Mouse (Mus musculus) MEL (cell line): ENCODE measurements around the gene Tnfaip8l3. TPM values are rescaled to one million over a fixed set of nuclear protein-coding genes. Genes with fewer than 3 reads are reported as not detected.

Experiments
- DNase-seq: peaks from one replicate; pipeline ENCODE4 v3.0.0; 2011; ENCODE audit warnings: low read depth, low spot score
- H3K27ac ChIP-seq: 2 replicates; pipeline ENCODE4 v1.5.1; 2012; ENCODE audit warnings: low read depth, mild to moderate bottlenecking, control low read depth, low read length, moderate library complexity; ENCODE audit not compliant: control insufficient read depth
- H3K27me3 ChIP-seq, 2 experiments: fragments of 150-350 bp in 1 of 2; sonication (generic) in 1 of 2; 2 replicates each; pipeline ENCODE4 v1.6.1; 2012; ENCODE audit warnings: low read length in 2 of 2, mild to moderate bottlenecking in 2 of 2, improper control_type of control experiment in 1 of 2, moderate library complexity in 1 of 2; ENCODE audit not compliant: insufficient read depth in 2 of 2, control insufficient read depth in 1 of 2
- H3K36me3 ChIP-seq, 2 experiments: 2 replicates each; pipeline ENCODE4 v1.6.1; 2012 to 2014; ENCODE audit warnings: low read length in 2 of 2, improper control_type of control experiment in 1 of 2, inconsistent platforms in 1 of 2, mild to moderate bottlenecking in 1 of 2; ENCODE audit not compliant: insufficient read depth in 2 of 2, control insufficient read depth in 1 of 2
- H3K4me1 ChIP-seq, 2 experiments: fragments of 150-350 bp in 1 of 2; sonication (generic) in 1 of 2; 2 replicates each; pipeline ENCODE4 v1.6.1; 2012; ENCODE audit warnings: low read length in 2 of 2, improper control_type of control experiment in 1 of 2, mild to moderate bottlenecking in 1 of 2; ENCODE audit not compliant: insufficient read depth in 2 of 2, control insufficient read depth in 1 of 2
- H3K4me3 ChIP-seq, 2 experiments: fragments of 150-350 bp in 1 of 2; sonication (generic) in 1 of 2; 2 replicates each; pipeline ENCODE4 v1.5.1; 2012; ENCODE audit warnings: low read depth in 2 of 2, low read length in 2 of 2, mild to moderate bottlenecking in 2 of 2, moderate library complexity in 2 of 2, control low read depth in 1 of 2, improper control_type of control experiment in 1 of 2; ENCODE audit not compliant: control insufficient read depth in 1 of 2, insufficient read depth in 1 of 2
- H3K79me2 ChIP-seq: 2 replicates; pipeline ENCODE4 v1.6.1; 2012; ENCODE audit warnings: mild to moderate bottlenecking, low read length, moderate library complexity; ENCODE audit not compliant: control insufficient read depth, poor library complexity, insufficient read depth
- H3K9ac ChIP-seq: 2 replicates; pipeline ENCODE4 v1.6.1; 2012; ENCODE audit warnings: low read depth, mild to moderate bottlenecking, control low read depth, low read length, moderate library complexity; ENCODE audit not compliant: control insufficient read depth, poor library complexity, severe bottlenecking
- H3K9me3 ChIP-seq: fragments of 150-350 bp; sonication (generic); replicated peaks from 2 replicates; pipeline ENCODE4 v1.6.1; 2012; ENCODE audit warnings: mild to moderate bottlenecking, low read length, improper control_type of control experiment, moderate library complexity; ENCODE audit not compliant: insufficient read depth
- BHLHE40 ChIP-seq: IDR thresholded peaks from 2 replicates; pipeline ENCODE4 v1.6.1; 2012; ENCODE audit warnings: low read depth, mild to moderate bottlenecking, inconsistent platforms, low read length, improper control_type of control experiment, borderline replicate concordance
- CHD1 ChIP-seq: IDR thresholded peaks from 2 replicates; pipeline ENCODE4 v1.6.1; 2012; ENCODE audit warnings: low read depth, mild to moderate bottlenecking, inconsistent platforms, low read length, improper control_type of control experiment
- CHD2 ChIP-seq: IDR thresholded peaks from 2 replicates; pipeline ENCODE4 v1.6.1; 2011; ENCODE audit warnings: low read length, improper control_type of control experiment
- E2F4 ChIP-seq: IDR thresholded peaks from 2 replicates; pipeline ENCODE4 v1.6.1; 2011; ENCODE audit warnings: low read depth, low read length, improper control_type of control experiment, borderline replicate concordance
- GABPA ChIP-seq: IDR thresholded peaks from 2 replicates; pipeline ENCODE4 v1.6.1; 2012; ENCODE audit warnings: low read depth, mild to moderate bottlenecking, inconsistent platforms, low read length, improper control_type of control experiment, moderate library complexity
- HCFC1 ChIP-seq: IDR thresholded peaks from 2 replicates; pipeline ENCODE4 v1.6.1; 2012; ENCODE audit warnings: low read depth, mild to moderate bottlenecking, inconsistent platforms, low read length, improper control_type of control experiment, moderate library complexity
- KAT2A ChIP-seq: conservative IDR thresholded peaks from 2 replicates; pipeline ENCODE4 v1.6.1; 2012; ENCODE audit warnings: low read depth, low read length, improper control_type of control experiment, inconsistent platforms
- MAFK ChIP-seq: IDR thresholded peaks from 2 replicates; pipeline ENCODE4 v1.6.1; 2011; ENCODE audit warnings: low read depth, mild to moderate bottlenecking, low read length, improper control_type of control experiment, borderline replicate concordance
- MAX ChIP-seq: IDR thresholded peaks from 2 replicates; pipeline ENCODE4 v1.6.1; 2011; ENCODE audit warnings: low read length, improper control_type of control experiment
- MEF2A ChIP-seq: IDR thresholded peaks from 2 replicates; pipeline ENCODE4 v1.6.1; 2014; ENCODE audit warnings: low read depth, mild to moderate bottlenecking, inconsistent platforms, low read length, improper control_type of control experiment; ENCODE audit not compliant: poor library complexity, insufficient replicate concordance, severe bottlenecking; ENCODE audit errors: extremely low read depth
- MYB ChIP-seq: IDR thresholded peaks from 2 replicates; pipeline ENCODE4 v1.6.1; 2011; ENCODE audit warnings: mild to moderate bottlenecking, low read depth, low read length, improper control_type of control experiment
- MYC ChIP-seq: IDR thresholded peaks from 2 replicates; pipeline ENCODE4 v1.6.1; 2011; ENCODE audit warnings: low read depth, mild to moderate bottlenecking, low read length, improper control_type of control experiment, moderate library complexity
- NELFE ChIP-seq: IDR thresholded peaks from 2 replicates; pipeline ENCODE4 v1.6.1; 2011; ENCODE audit warnings: low read depth, low read length, improper control_type of control experiment
- NRF1 ChIP-seq: IDR thresholded peaks from 2 replicates; pipeline ENCODE4 v1.6.1; 2014; ENCODE audit warnings: low read depth, mild to moderate bottlenecking, inconsistent platforms, low read length, improper control_type of control experiment, moderate library complexity; ENCODE audit not compliant: poor library complexity, insufficient read depth, severe bottlenecking
- RAD21 ChIP-seq: IDR thresholded peaks from 2 replicates; pipeline ENCODE4 v1.6.1; 2011; ENCODE audit warnings: mild to moderate bottlenecking, low read depth, low read length, improper control_type of control experiment
- RCOR1 ChIP-seq: IDR thresholded peaks from 2 replicates; pipeline ENCODE4 v1.6.1; 2012; ENCODE audit warnings: low read depth, mild to moderate bottlenecking, inconsistent platforms, low read length, improper control_type of control experiment
- SMC3 ChIP-seq: IDR thresholded peaks from 2 replicates; pipeline ENCODE4 v1.6.1; 2011; ENCODE audit warnings: low read depth, low read length, improper control_type of control experiment
- TAL1 ChIP-seq: IDR thresholded peaks from 2 replicates; pipeline ENCODE4 v1.6.1; 2012; ENCODE audit warnings: mild to moderate bottlenecking, inconsistent platforms, low read length, moderate library complexity, mixed read lengths
- TBP ChIP-seq: IDR thresholded peaks from 2 replicates; pipeline ENCODE4 v1.8.0; 2011; ENCODE audit warnings: low read depth, low read length, improper control_type of control experiment
- TCF12 ChIP-seq: IDR thresholded peaks from 2 replicates; pipeline ENCODE4 v1.6.1; 2014; ENCODE audit warnings: low read depth, mild to moderate bottlenecking, inconsistent platforms, low read length, improper control_type of control experiment, moderate library complexity
- UBTF ChIP-seq: IDR thresholded peaks from 2 replicates; pipeline ENCODE4 v1.6.1; 2012; ENCODE audit warnings: low read depth, mild to moderate bottlenecking, inconsistent platforms, low read length, improper control_type of control experiment, moderate library complexity, borderline replicate concordance; ENCODE audit not compliant: insufficient read depth
- USF1 ChIP-seq: IDR thresholded peaks from 2 replicates; pipeline ENCODE4 v1.6.1; 2014; ENCODE audit warnings: low read depth, mild to moderate bottlenecking, inconsistent platforms, low read length, improper control_type of control experiment, moderate library complexity
- USF2 ChIP-seq, 2 experiments: IDR thresholded peaks; 2 replicates each; pipeline ENCODE4 v1.6.1; 2011 to 2012; ENCODE audit warnings: improper control_type of control experiment in 2 of 2, low read length in 2 of 2, borderline replicate concordance in 1 of 2, inconsistent platforms in 1 of 2, low read depth in 1 of 2, mild to moderate bottlenecking in 1 of 2; ENCODE audit not compliant: insufficient read depth in 1 of 2
- ZKSCAN1 ChIP-seq: IDR thresholded peaks from 2 replicates; pipeline ENCODE4 v1.6.1; 2012; ENCODE audit warnings: low read depth, mild to moderate bottlenecking, inconsistent platforms, low read length, improper control_type of control experiment, moderate library complexity
- ZMIZ1 ChIP-seq: IDR thresholded peaks from 2 replicates; pipeline ENCODE4 v1.6.1; 2012; ENCODE audit warnings: low read depth, mild to moderate bottlenecking, inconsistent platforms, low read length, improper control_type of control experiment, moderate library complexity
- polyA plus RNA-seq, 2 experiments: library from polyadenylated mRNA; stranded (reverse) in 1 of 2; unstranded in 1 of 2; fragments of >175 nt in 1 of 2; fragments of >200 nt in 1 of 2; gene quantifications; 2 replicates each; pipeline versions ENCODE4 v1.2.1 to v1.2.4; 2012; ENCODE audit warnings: low replicate concordance in 2 of 2, low read depth in 1 of 2; ENCODE audit not compliant: insufficient read length in 2 of 2, insufficient read depth in 1 of 2, missing spikeins in 1 of 2
- total RNA-seq: library from RNA; depleted of rRNA; stranded (reverse); fragments of 300-350 nt; gene quantifications from 2 replicates; pipeline ENCODE4 v1.2.3, GENCODE M21; 2012

The Tnfaip8l3 gene
- total and polyA plus RNA-seq, 3 experiments = not detected

DNA sequence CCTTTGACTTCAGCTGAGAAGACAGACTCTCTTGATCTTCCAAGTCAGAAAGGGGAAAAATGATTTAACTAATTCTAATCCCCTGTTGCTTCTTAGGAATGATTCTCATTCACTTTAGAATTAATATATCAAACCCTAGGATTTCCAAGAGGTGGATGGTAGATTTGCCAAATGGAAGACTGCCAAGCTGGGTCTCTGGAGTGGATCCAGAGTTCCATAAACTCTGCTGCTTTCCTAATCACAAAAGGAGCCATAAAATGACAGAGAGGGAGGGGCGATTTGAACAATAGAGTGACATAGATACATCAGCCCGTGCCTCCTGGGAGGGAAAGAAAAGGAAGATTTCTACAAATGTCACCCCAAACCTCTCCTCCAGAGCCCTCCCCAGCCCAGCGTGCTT, 3.4 kb downstream of the Tnfaip8l3 start:
- Histone ChIP-seq H3K4me1 (no peaks in the 10 kb centered on the region), H3K9ac (no peak overlapping the region), H3K27ac (no peak overlapping the region), H3K9me3 (no peaks in the 10 kb centered on the region), H3K79me2 (no peaks in the 10 kb centered on the region), H3K4me3 (no peak overlapping the region), H3K36me3 (no peaks in the 10 kb centered on the region), H3K27me3 (no peaks in the 10 kb centered on the region; a peak in 1 of 4 replicates)
- TF ChIP-seq ZMIZ1 = no peak
- TF ChIP-seq NELFE = no peak
- no peak for TF ChIP-seq TBP
- TF ChIP-seq GABPA = no peak
- TF ChIP-seq RCOR1 = no peak
- no peak for TF ChIP-seq BHLHE40
- no peak for TF ChIP-seq CHD2
- TF ChIP-seq MYB = no peak
- TF ChIP-seq ZKSCAN1 = no peak
- DNase-seq = no peak

DNA sequence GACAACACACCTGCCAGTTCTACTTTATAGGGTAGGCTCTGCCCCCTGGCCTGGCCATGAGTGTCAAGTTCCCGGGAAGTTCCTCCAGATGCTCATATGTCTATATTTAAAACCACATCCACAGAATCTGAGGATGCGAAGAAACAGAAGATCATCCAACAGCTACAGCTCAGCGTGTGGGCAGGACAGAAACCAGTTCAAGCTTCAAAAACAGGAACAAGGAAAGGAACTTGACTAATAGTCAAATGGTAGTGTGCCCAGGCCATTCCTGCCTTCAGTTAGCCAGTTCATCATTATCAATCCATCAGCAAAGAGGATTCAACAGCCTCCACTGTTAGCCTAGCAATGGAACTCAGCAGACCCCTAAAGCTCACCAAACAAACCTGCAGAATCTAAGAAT, 4.5 kb downstream of the Tnfaip8l3 start:
- TF ChIP-seq USF2 (IDR thresholded peaks at IDR 0.05; ENCODE audit: borderline replicate concordance in 1 of 2, insufficient read depth in 1 of 2, low read depth in 1 of 2, low read length in 2 of 2) (no peak), MAFK (no peak), MAX (no peak), UBTF (no peak), TBP (no peak), CHD1 (no peak), BHLHE40 (no peak), NELFE (no peak), MEF2A (no peak), HCFC1 (no peak), USF1 (no peak), TAL1 (no peak), KAT2A (no peak), SMC3 (no peak), TCF12 (no peak), E2F4 (no peak), MYC (no peak), ZKSCAN1 (no peak), RAD21 (no peak), NRF1 (no peak)
- no peaks in the 10 kb centered on the region; a peak in 1 of 4 replicates for H3K27me3 ChIP-seq
- H3K9ac ChIP-seq = no peak overlapping the region
- no peaks in the 10 kb centered on the region for H3K79me2 ChIP-seq
- H3K9me3 ChIP-seq = no peaks in the 10 kb centered on the region
- H3K4me3 ChIP-seq = no peak overlapping the region
- DNase-seq = no peak
- H3K27ac ChIP-seq = no peak overlapping the region
- no peaks in the 10 kb centered on the region for H3K4me1 ChIP-seq
- H3K36me3 ChIP-seq = no peaks in the 10 kb centered on the region
